18 mouse cellular contexts compared by ENCODE assay signal in genomic region chr16:33006888-33007287, GRCm38 (mm10). TPM values are rescaled to one million over a fixed set of nuclear protein-coding genes. Genes with fewer than 3 reads are reported as not detected.
DNase-seq lines count a peak whose midpoint lies in the region; ATAC-seq and TF ChIP-seq lines count a peak whose summit lies in the region.
"Had no signal": no experiment of that assay in that cellular context is flagged by ENCODE, and none has a peak within 500 bp of the region (broad histone marks: within the 10 kb centered on the region; RNA-seq: fewer than 3 reads in every experiment).

No protein-coding gene starts in this region.

- H3K9ac ChIP-seq in midbrain, postnatal 0 days (replicated peaks; ENCODE audit: low read length, poor library complexity, severe bottlenecking): no peak overlapping the region
- H3K9ac ChIP-seq: forebrain, postnatal 0 days; limb, embryonic 13.5 days; midbrain, embryonic 13.5 days had no signal

- H3K36me3 ChIP-seq in midbrain, postnatal 0 days (ENCODE audit: insufficient read depth, low read length): peaks cover 34% of the 10 kb centered on the region
- H3K36me3 ChIP-seq in midbrain, embryonic 10.5 days: peaks cover 91% of the 10 kb centered on the region

- no peak for ATAC-seq in midbrain, postnatal 0 days (ENCODE audit: low FRiP score)
- ATAC-seq: activated CD4-positive, CD25-positive, alpha-beta regulatory T cell, adult 4 months; forebrain, postnatal 0 days; midbrain, embryonic 13.5 days had no signal

- H3K4me2 ChIP-seq in midbrain, postnatal 0 days (ENCODE audit: low read depth, low read length, poor library complexity, severe bottlenecking): no peak overlapping the region
- H3K4me2 ChIP-seq: limb, embryonic 13.5 days; midbrain, embryonic 13.5 days had no signal

- peak; percentile 58 for DNase-seq in heart, adult 11 months
- no peak for DNase-seq in heart, postnatal 36 days
- DNase-seq in midbrain, postnatal 0 days (ENCODE audit: low spot score): peak; percentile 35
- no peak for DNase-seq in midbrain, embryonic 10.5 days (ENCODE audit: low spot score)
- peak; percentile 70 to 74 for DNase-seq in cerebellum, postnatal 10 days
- DNase-seq in thymus, postnatal 25 days: no peak
- no peak for DNase-seq in thymus, adult 18-20 months
- DNase-seq: adrenal gland, postnatal 25 days; forebrain, postnatal 0 days; gastrocnemius, postnatal 36 days; heart, postnatal 14 days had no signal

- intact Hi-C loops in heart, postnatal 36 days (cut with DNase I): loop anchor here (5.0 kb wide), 1 partner anchor 100 kb away; no protein-coding TSS in a partner anchor

- no peaks in the 10 kb centered on the region for H3K27me3 ChIP-seq in midbrain, postnatal 0 days (ENCODE audit: insufficient read depth, low read length)
- no peaks in the 10 kb centered on the region for H3K27me3 ChIP-seq in midbrain, embryonic 10.5 days (ENCODE audit: low read depth, poor library complexity, severe bottlenecking)
- H3K27me3 ChIP-seq: limb, embryonic 13.5 days; midbrain, embryonic 13.5 days had no signal

- no peak overlapping the region for H3K4me3 ChIP-seq in midbrain, postnatal 0 days (ENCODE audit: low read depth, low read length)
- no peak overlapping the region for H3K4me3 ChIP-seq in midbrain, embryonic 10.5 days
- H3K4me3 ChIP-seq: erythroblast, embryonic 14.5 days; heart, embryonic 10.5 days; left cerebral cortex, adult 2 months; limb, embryonic 13.5 days; midbrain, embryonic 13.5 days; myocyte had no signal

- H3K4me1 ChIP-seq in midbrain, postnatal 0 days (ENCODE audit: insufficient read depth, low read length): no peaks in the 10 kb centered on the region
- no peaks in the 10 kb centered on the region for H3K4me1 ChIP-seq in midbrain, embryonic 10.5 days
- H3K4me1 ChIP-seq: heart, embryonic 10.5 days; limb, embryonic 13.5 days; midbrain, embryonic 13.5 days had no signal

- no peak for TF ChIP-seq CTCF in midbrain, postnatal 0 days (IDR thresholded peaks at IDR 0.05)

- no peaks in the 10 kb centered on the region for H3K9me3 ChIP-seq in midbrain, postnatal 0 days (ENCODE audit: low read length)
- H3K9me3 ChIP-seq in midbrain, embryonic 10.5 days (replicated peaks): no peaks in the 10 kb centered on the region
- H3K9me3 ChIP-seq: heart, embryonic 10.5 days; limb, embryonic 13.5 days; midbrain, embryonic 13.5 days had no signal

- no peak overlapping the region for H3K27ac ChIP-seq in midbrain, postnatal 0 days (ENCODE audit: low read depth, low read length)
- H3K27ac ChIP-seq in midbrain, embryonic 10.5 days (replicated peaks): no peak overlapping the region
- H3K27ac ChIP-seq: heart, embryonic 10.5 days; left cerebral cortex, adult 2 months; limb, embryonic 13.5 days; midbrain, embryonic 13.5 days had no signal

- 82% methylated on average over 7 of the region's 7 CpGs for WGBS in midbrain, postnatal 0 days
- WGBS in midbrain, embryonic 10.5 days: 94% methylated on average over 7 of the region's 7 CpGs

RNA-seq across cellular contexts. Expression of gene Iqcg, which starts 49.1 kb away (rescaled TPM):
- under 1 TPM; 0.33 to 0.60 TPM for total RNA-seq in heart, postnatal 36 days (2021)
- 2.5 and 8.3 TPM in 2 replicates for total RNA-seq in midbrain, postnatal 0 days (2014; rRNA removed)
- 4.7 and 5.1 TPM in 2 replicates for polyA plus RNA-seq in midbrain, postnatal 0 days (2015; fragmentation: Nextera tagmentation; extraction: Ambion mirVana)
- 3.9 and 4.5 TPM in 2 replicates for polyA plus RNA-seq in midbrain, embryonic 10.5 days (2016; fragmentation: Nextera tagmentation; extraction: Ambion mirVana)

RNA-seq across cellular contexts. Expression of gene Rpl35a, which starts 49.4 kb away (rescaled TPM):
- total RNA-seq in heart, postnatal 36 days (2021): 100 to 1,000 TPM; 301 to 318 TPM
- 675 and 710 TPM in 2 replicates for total RNA-seq in midbrain, postnatal 0 days (2014; rRNA removed)
- 425 and 447 TPM in 2 replicates for polyA plus RNA-seq in midbrain, postnatal 0 days (2015; fragmentation: Nextera tagmentation; extraction: Ambion mirVana)
- 787 and 975 TPM in 2 replicates for polyA plus RNA-seq in midbrain, embryonic 10.5 days (2016; fragmentation: Nextera tagmentation; extraction: Ambion mirVana)

RNA-seq across cellular contexts. Expression of gene Lmln, which starts 55.4 kb away (rescaled TPM):
- 1 to 10 TPM; 1.8 to 3.2 TPM for total RNA-seq in heart, postnatal 36 days (2021)
- 7.6 and 19.0 TPM in 2 replicates for total RNA-seq in midbrain, postnatal 0 days (2014; rRNA removed)
- 1.4 and 2.4 TPM in 2 replicates for polyA plus RNA-seq in midbrain, postnatal 0 days (2015; fragmentation: Nextera tagmentation; extraction: Ambion mirVana)
- 3.8 and 3.9 TPM in 2 replicates for polyA plus RNA-seq in midbrain, embryonic 10.5 days (2016; fragmentation: Nextera tagmentation; extraction: Ambion mirVana)

Comparison
In these comparisons a context has a peak if more than half of its experiments do, and no peak if none do; other contexts are left out.
1. DNase-seq: peak in heart, adult 11 months (single experiment), midbrain, postnatal 0 days (single experiment) and cerebellum, postnatal 10 days (2 of 2); none in heart, postnatal 36 days (0 of 2), midbrain, embryonic 10.5 days (single experiment), thymus, postnatal 25 days (single experiment) and thymus, adult 18-20 months (0 of 2).